Mouse (Mus musculus) ovary, postnatal 36 days (tissue): ENCODE measurements around the gene Ugt2a1.
"Not testable (repeated sequence)": the region's sequence is repeated elsewhere in the genome, so short reads cannot be mapped to it uniquely, and the experiment has no call there.

Experiments
- DNase-seq: peaks from one replicate; pipeline ENCODE4 v3.0.0; 2022; ENCODE audit warnings: low spot score, mixed read lengths

Ugt2a1 gene

GRCm38 (mm10) chr5:87490771-87491170, at the start of gene Ugt2a1:
Gene Ugt2a1 (minus strand): TSS chr5:87490871.
- no peak for DNase-seq

- no peak for DNase-seq
Observed at GRCm38 (mm10) chr5:87538111-87538510, 47.4 kb upstream of the Ugt2a1 start, which contains the start of gene Sult1b1. Gene Sult1b1 (minus strand): TSS chr5:87538195.

DNA sequence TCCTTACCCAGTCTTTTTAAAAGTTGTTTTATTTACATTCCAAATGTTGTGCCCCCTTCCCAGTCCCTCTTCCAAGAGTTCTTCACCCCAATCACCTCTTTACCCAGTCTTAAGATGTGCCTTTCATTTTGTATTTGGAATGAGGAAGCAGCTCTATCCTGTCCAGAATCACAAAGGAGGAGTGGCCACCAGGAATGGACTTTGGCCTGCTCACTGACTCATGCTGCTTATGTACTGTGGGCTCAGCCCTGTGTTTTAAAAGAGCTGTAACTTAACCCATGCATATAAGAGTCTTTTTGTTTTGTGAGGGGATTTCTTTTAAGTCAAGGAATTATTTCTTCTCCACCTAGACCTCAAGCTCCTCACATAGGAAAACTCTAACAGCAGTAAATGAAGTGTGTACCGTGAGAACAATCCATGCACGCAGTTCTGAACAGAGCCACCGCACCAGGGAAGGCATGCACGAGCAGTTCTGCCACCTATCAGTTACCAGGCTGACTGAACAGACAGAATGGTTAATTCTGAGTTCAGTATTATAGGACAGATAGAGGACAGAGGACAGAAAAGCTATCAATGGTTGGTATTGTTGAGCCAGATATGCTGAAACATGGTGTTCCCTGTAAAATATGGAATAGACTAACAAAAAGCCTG, 45.4 kb upstream of the Ugt2a1 start:
- DNase-seq: no peak

DNA sequence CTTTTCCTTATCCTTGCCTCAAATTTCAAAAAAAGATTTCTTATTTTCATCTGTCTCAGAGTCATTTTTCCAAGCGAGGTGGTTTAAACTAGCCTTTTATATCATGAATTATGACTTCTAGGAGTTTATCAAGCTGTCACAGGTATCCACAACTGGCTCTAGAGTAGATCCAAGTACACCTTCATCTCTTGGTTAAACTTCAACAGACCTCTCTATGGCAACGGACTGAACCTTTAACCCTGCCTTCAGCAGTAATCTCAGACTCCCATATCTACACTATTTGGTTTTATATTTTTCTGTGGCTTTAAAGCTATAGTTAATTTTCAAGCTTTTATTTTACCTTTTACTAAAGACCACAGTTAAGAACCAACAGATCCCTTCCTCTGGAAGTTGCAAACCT, 41.6 kb upstream of the Ugt2a1 start:
- DNase-seq: no peak

DNA sequence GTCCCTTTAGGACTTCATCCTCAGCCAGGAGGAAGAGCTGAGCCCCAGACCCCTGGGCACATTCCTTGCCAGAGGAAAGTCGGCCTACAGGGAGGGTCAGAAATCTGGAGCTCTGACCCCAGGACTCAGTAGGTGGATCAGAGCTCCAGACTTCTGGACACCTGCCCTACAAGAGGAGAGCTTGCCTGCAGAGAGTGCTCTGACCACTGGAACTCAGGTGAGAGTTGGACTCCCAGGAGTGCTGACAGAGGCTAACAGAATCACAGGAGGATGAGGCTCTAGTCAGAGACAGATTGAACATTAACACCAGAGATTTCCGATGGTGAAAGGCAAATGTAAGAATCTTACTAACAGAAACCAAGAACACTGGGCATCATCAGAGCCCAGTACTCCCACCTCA, 32.9 kb upstream of the Ugt2a1 start:
- not testable (repeated sequence) for DNase-seq

GRCm38 (mm10) chr5:87505776-87506458, 15.2 kb upstream of the Ugt2a1 start:
- DNase-seq: no peak

- no peak for DNase-seq
Observed at GRCm38 (mm10) chr5:87502687-87503086, 12.0 kb upstream of the Ugt2a1 start.

DNA sequence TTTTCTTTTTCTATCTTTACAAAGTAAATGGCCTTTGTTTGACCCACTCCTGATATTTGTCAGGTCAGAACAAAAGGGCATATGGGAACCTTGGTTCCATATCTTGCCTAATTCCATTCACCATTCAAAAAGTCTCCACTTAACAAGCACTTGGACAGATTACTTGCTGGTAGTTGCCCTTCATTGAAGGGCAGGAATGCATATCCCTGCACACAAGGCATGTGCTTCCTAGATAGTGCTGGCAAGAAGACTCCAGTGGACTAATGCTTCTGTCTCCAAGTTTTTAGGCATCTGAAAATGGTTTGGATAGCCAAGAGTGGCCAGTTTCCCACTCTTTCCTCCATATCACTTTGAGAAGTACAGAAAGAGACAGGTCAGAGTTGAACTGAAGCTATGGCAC, 8.7 kb upstream of the Ugt2a1 start:
- DNase-seq: no peak

- no peak for DNase-seq
Observed at GRCm38 (mm10) chr5:87498936-87499335, 8.3 kb upstream of the Ugt2a1 start.

- not testable (repeated sequence) for DNase-seq
Observed at GRCm38 (mm10) chr5:87486706-87487105, 4.0 kb downstream of the Ugt2a1 start, which contains the start of gene Gm43638. Gene Gm43638 (minus strand): TSS chr5:87486806.

GRCm38 (mm10) chr5:87482160-87482559, 8.5 kb downstream of the Ugt2a1 start, which contains the start of gene Ugt2a2:
Gene Ugt2a2 (minus strand): TSS chr5:87482260.
- DNase-seq: no peak

DNA sequence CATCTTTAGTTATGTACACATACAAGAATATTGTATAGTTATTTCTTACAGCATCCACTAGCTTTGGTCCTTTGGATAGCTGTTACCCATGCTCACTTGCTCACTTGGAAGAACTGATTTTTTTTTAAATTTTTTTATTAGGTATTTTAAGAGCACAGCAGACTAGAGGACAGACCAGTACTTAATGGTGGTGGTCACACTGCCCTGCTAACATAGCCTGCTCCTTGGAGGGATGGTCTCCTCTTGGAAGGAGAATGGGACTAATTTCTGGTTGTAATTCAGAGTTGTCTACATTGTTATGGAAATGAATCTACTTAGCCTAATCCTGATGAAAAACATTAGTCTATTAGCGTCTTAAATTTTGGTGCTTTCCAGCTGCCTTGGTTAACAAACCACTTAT, 31.9 kb downstream of the Ugt2a1 start:
- no peak for DNase-seq

GRCm38 (mm10) chr5:87457701-87458100, 33.0 kb downstream of the Ugt2a1 start:
- no peak for DNase-seq

GRCm38 (mm10) chr5:87456216-87456850, 34.3 kb downstream of the Ugt2a1 start:
- no peak for DNase-seq

GRCm38 (mm10) chr5:87455519-87455918, 35.2 kb downstream of the Ugt2a1 start:
- DNase-seq: no peak

GRCm38 (mm10) chr5:87452514-87452913, 38.2 kb downstream of the Ugt2a1 start:
- not testable (repeated sequence) for DNase-seq

DNA sequence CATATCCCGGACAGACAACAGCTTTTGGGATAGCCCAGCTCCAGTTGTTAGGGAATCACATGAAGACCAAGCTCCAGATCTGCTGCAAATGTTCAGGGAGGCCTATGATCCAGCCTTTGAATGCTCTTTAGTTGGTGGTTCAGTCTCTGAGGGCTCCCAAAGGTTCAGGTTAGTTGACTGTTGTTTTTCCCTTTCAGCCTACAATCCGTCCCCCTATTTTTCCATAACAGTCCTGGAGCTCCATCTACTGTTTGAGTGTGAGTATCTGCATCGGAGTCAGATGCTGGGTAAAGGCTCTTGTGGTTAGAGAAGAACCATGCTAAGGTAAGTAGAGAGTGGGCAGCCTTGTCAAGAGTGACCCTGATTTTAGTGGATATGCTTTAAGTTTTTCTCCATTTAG, 54.4 kb downstream of the Ugt2a1 start:
- DNase-seq: no peak

DNA sequence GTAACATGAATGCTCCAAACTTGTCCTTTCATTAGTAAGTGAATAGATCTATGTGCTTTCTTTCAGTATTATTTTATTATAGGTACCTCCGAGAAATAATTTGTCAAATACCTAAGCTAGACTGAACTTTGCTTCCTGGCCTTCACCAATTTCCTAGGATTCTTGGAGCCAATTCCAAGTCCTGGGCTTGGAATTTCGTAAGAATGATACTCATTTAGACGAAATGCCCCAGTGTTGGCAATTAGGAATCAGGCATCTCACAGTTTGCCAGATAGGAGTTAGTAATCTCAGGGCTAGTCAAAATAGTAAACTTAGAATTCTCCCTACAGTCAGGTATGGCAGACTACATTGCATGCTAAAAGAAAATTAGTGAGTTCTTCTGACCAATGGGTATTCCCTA, 65.0 kb downstream of the Ugt2a1 start:
- DNase-seq: no peak

- DNase-seq: not testable (repeated sequence)
Observed at GRCm38 (mm10) chr5:87424041-87424440, 66.6 kb downstream of the Ugt2a1 start, which contains the start of gene Ugt2b38. Gene Ugt2b38 (minus strand): TSS chr5:87424203.
